Mouse (Mus musculus): ENCODE measurements around the gene Cwf19l1.
"Not testable (repeated sequence)": the region's sequence is repeated elsewhere in the genome, so short reads cannot be mapped to it uniquely, and the experiment has no call there.

The Cwf19l1 gene

GRCm38 (mm10) chr19:44135072-44135959, at the start of gene Cwf19l1:
Gene Cwf19l1 (minus strand): TSS chr19:44135876.
- DNase-seq (ENCODE audit: low read depth, low spot score), result peak; percentile 94

GRCm38 (mm10) chr19:44183968-44184367, 48.3 kb upstream of the Cwf19l1 start:
- no peak for DNase-seq (ENCODE audit: low read depth, low spot score)

- no peak for DNase-seq (ENCODE audit: low read depth, low spot score)
These were observed 44.8 kb upstream of the Cwf19l1 start for GRCm38 (mm10) chr19:44180502-44180901.

GRCm38 (mm10) chr19:44176741-44177140, 41.1 kb upstream of the Cwf19l1 start:
- no peak for DNase-seq (ENCODE audit: low read depth, low spot score)

GRCm38 (mm10) chr19:44174835-44175234, 39.2 kb upstream of the Cwf19l1 start:
- DNase-seq (ENCODE audit: low read depth, low spot score), result no peak

GRCm38 (mm10) chr19:44161515-44161914, 25.8 kb upstream of the Cwf19l1 start:
- DNase-seq (ENCODE audit: low read depth, low spot score), result peak; percentile 62

GRCm38 (mm10) chr19:44159386-44159785, 23.7 kb upstream of the Cwf19l1 start:
- DNase-seq (ENCODE audit: low read depth, low spot score), result no peak

GRCm38 (mm10) chr19:44157005-44157404, 21.3 kb upstream of the Cwf19l1 start:
- no peak for DNase-seq (ENCODE audit: low read depth, low spot score)

- DNase-seq (ENCODE audit: low read depth, low spot score), result no peak
These were observed 18.1 kb upstream of the Cwf19l1 start for GRCm38 (mm10) chr19:44153781-44154180.

GRCm38 (mm10) chr19:44148991-44149390, 13.3 kb upstream of the Cwf19l1 start:
- no peak for DNase-seq (ENCODE audit: low read depth, low spot score)

GRCm38 (mm10) chr19:44148345-44148744, 12.7 kb upstream of the Cwf19l1 start:
- DNase-seq (ENCODE audit: low read depth, low spot score), result no peak

- DNase-seq (ENCODE audit: low read depth, low spot score), result peak; percentile 33
These were observed 11.3 kb upstream of the Cwf19l1 start for GRCm38 (mm10) chr19:44146951-44147350.

GRCm38 (mm10) chr19:44146568-44146879, 10.8 kb upstream of the Cwf19l1 start:
- no peak for DNase-seq (ENCODE audit: low read depth, low spot score)

GRCm38 (mm10) chr19:44145702-44146567, 10.3 kb upstream of the Cwf19l1 start, which contains the start of gene Bloc1s2:
Gene Bloc1s2 (minus strand): TSS chr19:44146446.
- DNase-seq (ENCODE audit: low read depth, low spot score), result peak; percentile 83

GRCm38 (mm10) chr19:44144366-44144765, 8.7 kb upstream of the Cwf19l1 start:
- no peak for DNase-seq (ENCODE audit: low read depth, low spot score)

- peak; percentile 22 for DNase-seq (ENCODE audit: low read depth, low spot score)
These were observed 347 bp upstream of the Cwf19l1 start for GRCm38 (mm10) chr19:44135960-44136485.

GRCm38 (mm10) chr19:44132917-44133316, 2.8 kb downstream of the Cwf19l1 start:
- DNase-seq (ENCODE audit: low read depth, low spot score), result no peak

- no peak for DNase-seq (ENCODE audit: low read depth, low spot score)
These were observed 7.1 kb downstream of the Cwf19l1 start for GRCm38 (mm10) chr19:44128560-44128959.

- no peak for DNase-seq (ENCODE audit: low read depth, low spot score)
These were observed 7.8 kb downstream of the Cwf19l1 start for GRCm38 (mm10) chr19:44127729-44128497.

- DNase-seq (ENCODE audit: low read depth, low spot score), result no peak
These were observed 14.5 kb downstream of the Cwf19l1 start for GRCm38 (mm10) chr19:44121137-44121536.

- DNase-seq (ENCODE audit: low read depth, low spot score), result not testable (repeated sequence)
These were observed 15.0 kb downstream of the Cwf19l1 start for GRCm38 (mm10) chr19:44120686-44121085.
